Mouse (Mus musculus) midbrain, embryonic 11.5 days (tissue): ENCODE measurements at regions not wholly inside any gene's neighbourhood (a gene's known extent, or its start where the extent isn't known, plus 50 kb on each side); places are given as distances from the start of the nearest gene placed in this dataset.

ENCODE experiments used
- ATAC-seq: fragments of 200-750 bp; cut with Nextera tagmentation; 2 replicates; pipeline ENCODE4 v1.8.0; 2017; ENCODE audit warnings: moderate TSS enrichment, moderate library complexity; ENCODE audit not compliant: low FRiP score
- DNase-seq: peaks from one replicate; pipeline ENCODE4 v3.0.0; 2015; ENCODE audit warnings: low spot score; ENCODE audit errors: missing footprints
- H3K27ac ChIP-seq: fragments of 300-500 bp; sonication (generic); 2 replicates; pipeline ENCODE4 v1.5.1; 2014; ENCODE audit warnings: low read depth, low read length
- H3K27me3 ChIP-seq: fragments of 300-500 bp; sonication (generic); 2 replicates; pipeline ENCODE4 v1.6.1; 2014; ENCODE audit warnings: mild to moderate bottlenecking, low read length, moderate library complexity, mixed read lengths; ENCODE audit not compliant: control insufficient read depth, insufficient read depth
- H3K36me3 ChIP-seq: fragments of 300-500 bp; sonication (generic); 2 replicates; pipeline ENCODE4 v1.6.1; 2014; ENCODE audit warnings: mild to moderate bottlenecking, low read length, moderate library complexity, mixed read lengths; ENCODE audit not compliant: control insufficient read depth, insufficient read depth
- H3K4me1 ChIP-seq: fragments of 300-500 bp; sonication (generic); 2 replicates; pipeline ENCODE4 v1.6.1; 2014; ENCODE audit warnings: low read length; ENCODE audit not compliant: control insufficient read depth, insufficient read depth
- H3K4me2 ChIP-seq: fragments of 300-500 bp; sonication (generic); 2 replicates; pipeline ENCODE4 v1.6.1; 2014; ENCODE audit warnings: mild to moderate bottlenecking, moderate library complexity
- H3K4me3 ChIP-seq: fragments of 300-500 bp; sonication (generic); 2 replicates; pipeline ENCODE4 v1.5.1; 2014; ENCODE audit warnings: low read depth, low read length
- H3K9ac ChIP-seq: fragments of 300-500 bp; sonication (generic); 2 replicates; pipeline ENCODE4 v1.6.1; 2014; ENCODE audit warnings: low read length
- H3K9me3 ChIP-seq: fragments of 300-500 bp; sonication (generic); 2 replicates; pipeline ENCODE4 v1.6.1; 2016; ENCODE audit warnings: low read length; ENCODE audit not compliant: control insufficient read depth
- WGBS: fragments of 180-500 bp; shearing (Covaris S2); extraction: QIAGEN DNeasy Blood & Tissue Kit; methylation state at CpG from one replicate; pipeline ENCODE4 v1.1.7; 2014; 5-methylcytosine and 5-hydroxymethylcytosine counted together

DNA sequence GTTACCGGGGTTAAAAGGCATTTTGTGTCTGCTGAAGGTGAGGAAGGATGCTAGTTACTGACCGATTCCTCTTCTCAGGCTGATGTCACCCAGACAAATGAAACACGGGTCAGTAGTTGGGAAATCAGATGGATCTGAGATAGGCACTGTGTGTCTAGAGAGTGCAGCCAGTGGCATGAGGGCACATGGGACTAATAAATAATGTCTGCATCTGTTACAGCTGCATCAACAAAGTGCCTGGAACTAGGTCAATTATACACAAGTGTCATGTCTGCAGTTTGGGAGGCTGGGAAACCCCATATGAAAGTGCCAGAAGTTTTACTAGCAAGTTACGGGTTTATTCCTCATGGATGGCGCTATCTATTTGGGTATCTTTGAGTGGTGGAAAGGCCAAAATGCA, 68.8 kb downstream of the Cxcl12 start:
- ATAC-seq = no peak
- WGBS = 91% methylated on average over 5 of the region's 5 CpGs
- Histone ChIP-seq H3K4me1 (no peaks in the 10 kb centered on the region), H3K36me3 (no peaks in the 10 kb centered on the region), H3K4me2 (no peak overlapping the region), H3K27ac (no peak overlapping the region), H3K4me3 (no peak overlapping the region), H3K27me3 (no peaks in the 10 kb centered on the region), H3K9ac (no peak overlapping the region), H3K9me3 (no peaks in the 10 kb centered on the region)
- DNase-seq = no peak

GRCm38 (mm10) chr6:117241206-117241605, 72.9 kb downstream of the Cxcl12 start:
- H3K9me3 ChIP-seq = no peaks in the 10 kb centered on the region
- no peak for DNase-seq

GRCm38 (mm10) chr6:117245398-117245797, 77.1 kb downstream of the Cxcl12 start:
- no peak overlapping the region for H3K4me2 ChIP-seq
- H3K4me1 ChIP-seq = no peaks in the 10 kb centered on the region
- no peaks in the 10 kb centered on the region for H3K36me3 ChIP-seq
- H3K9me3 ChIP-seq = no peaks in the 10 kb centered on the region
- DNase-seq (no peak), ATAC-seq (no peak)
- WGBS = 84% methylated on average over 5 of the region's 5 CpGs
- no peak overlapping the region for H3K9ac ChIP-seq
- no peak overlapping the region for H3K27ac ChIP-seq
- no peaks in the 10 kb centered on the region for H3K27me3 ChIP-seq
- H3K4me3 ChIP-seq = no peak overlapping the region

More at GRCm38 (mm10) chr6:117241206-117241605, 72.9 kb downstream of the Cxcl12 start:
- WGBS = 86% methylated on average over 3 of the region's 3 CpGs
- no peak for ATAC-seq
- Histone ChIP-seq H3K4me1 (no peaks in the 10 kb centered on the region), H3K4me2 (no peak overlapping the region), H3K4me3 (no peak overlapping the region), H3K27ac (no peak overlapping the region), H3K9ac (no peak overlapping the region), H3K27me3 (no peaks in the 10 kb centered on the region), H3K36me3 (no peaks in the 10 kb centered on the region)

DNA sequence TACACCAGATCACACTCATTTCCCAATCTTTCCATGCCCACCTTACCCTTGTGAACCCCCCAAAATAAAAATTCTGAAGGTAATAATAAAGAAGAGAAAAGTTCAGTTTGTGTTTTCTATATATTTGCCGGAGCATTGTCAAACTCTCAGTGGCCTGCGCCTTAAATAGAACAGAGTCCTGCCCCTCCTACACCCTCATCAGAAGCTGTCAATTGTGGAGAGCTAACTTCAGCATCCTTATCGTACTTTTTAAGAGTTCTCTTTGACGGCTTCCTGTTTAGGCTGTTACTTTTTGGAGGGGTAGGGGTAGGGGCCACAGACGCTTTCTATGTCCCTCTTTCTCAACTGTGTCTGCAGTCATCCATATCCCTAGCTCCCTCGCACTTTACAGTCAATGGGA, 77.5 kb downstream of the Cxcl12 start:
- Histone ChIP-seq H3K4me1 (no peaks in the 10 kb centered on the region), H3K9me3 (no peaks in the 10 kb centered on the region), H3K36me3 (no peaks in the 10 kb centered on the region), H3K9ac (no peak overlapping the region), H3K27ac (no peak overlapping the region), H3K4me2 (no peak overlapping the region), H3K27me3 (no peaks in the 10 kb centered on the region), H3K4me3 (no peak overlapping the region)
- DNase-seq (no peak), ATAC-seq (no peak)
- 90% methylated on average over 6 of the region's 6 CpGs for WGBS

- peak; percentile 83 for DNase-seq
These were observed 81.0 kb downstream of the Cxcl12 start for GRCm38 (mm10) chr6:117249230-117249921.

GRCm38 (mm10) chr6:117250051-117250450, 81.7 kb downstream of the Cxcl12 start:
- no peak overlapping the region for H3K9ac ChIP-seq
- WGBS = 44% methylated on average over 2 of the region's 2 CpGs
- H3K4me1 ChIP-seq = peaks cover 8% of the 10 kb centered on the region; the same call in 1 of the 2 replicates
- no peak overlapping the region for H3K4me2 ChIP-seq
- H3K27ac ChIP-seq = no peak overlapping the region
- DNase-seq = peak; percentile 78
- H3K27me3 ChIP-seq = no peaks in the 10 kb centered on the region
- no peak overlapping the region for H3K4me3 ChIP-seq
- no peaks in the 10 kb centered on the region for H3K36me3 ChIP-seq
- H3K9me3 ChIP-seq = no peaks in the 10 kb centered on the region
- no peak for ATAC-seq

More at GRCm38 (mm10) chr6:117249230-117249921, 81.0 kb downstream of the Cxcl12 start:
- Histone ChIP-seq H3K27ac (no peak overlapping the region), H3K9me3 (no peaks in the 10 kb centered on the region), H3K27me3 (no peaks in the 10 kb centered on the region), H3K4me3 (no peak overlapping the region), H3K4me1 (peaks cover 8% of the 10 kb centered on the region; the same call in 1 of the 2 replicates), H3K9ac (no peak overlapping the region), H3K4me2 (no peak overlapping the region), H3K36me3 (no peaks in the 10 kb centered on the region)
- no peak for ATAC-seq
- WGBS = 81% methylated on average over 18 of the region's 18 CpGs

- 86% methylated on average over 12 of the region's 12 CpGs for WGBS
- Histone ChIP-seq H3K27ac (no peak overlapping the region), H3K4me1 (peaks cover 8% of the 10 kb centered on the region; the same call in 1 of the 2 replicates), H3K27me3 (no peaks in the 10 kb centered on the region), H3K36me3 (no peaks in the 10 kb centered on the region), H3K4me3 (no peak overlapping the region), H3K9me3 (no peaks in the 10 kb centered on the region), H3K4me2 (no peak overlapping the region), H3K9ac (no peak overlapping the region)
- DNase-seq (peak; percentile 80), ATAC-seq (no peak)
These were observed 83.1 kb downstream of the Cxcl12 start for GRCm38 (mm10) chr6:117251383-117251925.

GRCm38 (mm10) chr6:117252361-117252760, 84.0 kb downstream of the Cxcl12 start:
- ATAC-seq = no peak
- 79% methylated on average over 2 of the region's 2 CpGs for WGBS

GRCm38 (mm10) chr6:117253036-117253435, 84.7 kb downstream of the Cxcl12 start:
- Histone ChIP-seq H3K36me3 (no peaks in the 10 kb centered on the region), H3K4me3 (no peak overlapping the region), H3K4me1 (peaks cover 8% of the 10 kb centered on the region; the same call in 1 of the 2 replicates), H3K9me3 (no peaks in the 10 kb centered on the region), H3K27ac (no peak overlapping the region), H3K4me2 (no peak overlapping the region), H3K27me3 (no peaks in the 10 kb centered on the region), H3K9ac (no peak overlapping the region)
- ATAC-seq (no peak), DNase-seq (peak; percentile 81)
- 87% methylated on average over 6 of the region's 6 CpGs for WGBS

More at GRCm38 (mm10) chr6:117252361-117252760, 84.0 kb downstream of the Cxcl12 start:
- no peak overlapping the region for H3K27ac ChIP-seq
- no peaks in the 10 kb centered on the region for H3K9me3 ChIP-seq
- peaks cover 8% of the 10 kb centered on the region; the same call in 1 of the 2 replicates for H3K4me1 ChIP-seq
- H3K27me3 ChIP-seq = no peaks in the 10 kb centered on the region
- H3K4me3 ChIP-seq = no peak overlapping the region
- H3K36me3 ChIP-seq = no peaks in the 10 kb centered on the region
- peak; percentile 51 for DNase-seq
- no peak overlapping the region for H3K9ac ChIP-seq
- no peak overlapping the region for H3K4me2 ChIP-seq
